Mouse (Mus musculus) olfactory bulb, adult 2 months (tissue): ENCODE data around the gene Nosip. TPM values are rescaled to one million over a fixed set of nuclear protein-coding genes. Genes with fewer than 3 reads are reported as not detected.
"Not testable (repeated sequence)": the region's sequence is repeated elsewhere in the genome, so short reads cannot be mapped to it uniquely, and the experiment has no call there.

Experiments used
- H3K27ac ChIP-seq: fragments of 200-500 bp; 2 replicates; pipeline ENCODE4 v1.5.1; 2012; ENCODE audit warnings: low read depth, low read length; ENCODE audit not compliant: insufficient read depth
- H3K4me1 ChIP-seq: fragments of 200-500 bp; 2 replicates; pipeline ENCODE4 v1.6.1; 2012; ENCODE audit warnings: low read length; ENCODE audit not compliant: control insufficient read depth, insufficient read depth
- H3K4me3 ChIP-seq: fragments of 200-500 bp; 2 replicates; pipeline ENCODE4 v1.5.1; 2012; ENCODE audit warnings: mild to moderate bottlenecking, low read depth, low read length, moderate library complexity; ENCODE audit not compliant: insufficient read depth
- CTCF ChIP-seq: fragments of 200-500 bp; IDR thresholded peaks from 2 replicates; pipeline ENCODE4 v1.5.1; 2012; ENCODE audit warnings: low read depth, mild to moderate bottlenecking, low read length, moderate library complexity; ENCODE audit not compliant: insufficient read depth
- POLR2A ChIP-seq: fragments of 200-500 bp; IDR thresholded peaks from 2 replicates; pipeline ENCODE4 v1.6.1; 2012; ENCODE audit warnings: mild to moderate bottlenecking, low read depth, low read length, moderate library complexity; ENCODE audit not compliant: insufficient read depth
- WGBS: fragments of 180-500 bp; shearing (Covaris S2); methylation state at CpG from one replicate; pipeline ENCODE4 v1.1.7; 2018; 5-methylcytosine and 5-hydroxymethylcytosine counted together
- polyA plus RNA-seq: library from polyadenylated mRNA; stranded (reverse); fragments of >200 nt; gene quantifications from 2 replicates; pipeline ENCODE4 v1.2.4, GENCODE M21; 2012; ENCODE audit warnings: low replicate concordance; ENCODE audit not compliant: missing spikeins, insufficient read depth, insufficient read length

Nosip gene
- polyA plus RNA-seq, 1 experiment, result not detected

DNA sequence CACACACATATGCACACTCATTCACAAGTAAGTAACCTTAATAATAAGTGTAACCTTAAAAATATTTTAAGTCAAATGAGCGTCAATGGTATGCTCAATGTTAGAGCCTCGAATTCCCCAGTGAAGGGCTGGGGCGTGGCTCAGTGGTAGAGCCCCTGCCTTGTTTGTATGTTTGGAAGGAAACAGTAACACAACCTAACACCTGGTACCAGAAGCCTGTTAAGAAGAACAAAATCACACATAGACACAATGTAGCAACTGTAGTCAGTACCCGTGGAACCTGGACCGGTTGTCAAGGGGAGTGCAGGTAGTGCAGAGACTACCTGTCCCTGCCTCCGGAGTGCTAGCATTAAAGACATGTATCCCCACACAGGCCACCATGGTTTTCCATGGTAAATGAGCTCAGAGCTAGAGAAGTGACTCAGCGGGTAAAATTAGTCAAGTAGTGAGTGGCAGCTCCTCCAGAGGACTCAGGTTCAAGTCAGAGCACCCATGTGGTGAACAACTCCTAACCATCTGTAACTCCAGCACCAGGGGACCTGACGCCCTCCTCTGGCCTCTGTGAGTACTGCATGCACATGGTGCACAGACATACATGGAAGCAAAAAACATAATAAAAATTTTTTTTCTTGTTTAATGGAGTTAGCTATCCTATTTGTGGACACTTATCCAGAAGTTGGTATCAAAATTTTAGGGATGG, 36.5 kb downstream of the Nosip start:
- WGBS, result 88% methylated on average over 8 of the region's 8 CpGs
- TF ChIP-seq CTCF (no peak), POLR2A (no peak)
- H3K27ac ChIP-seq, result no peak overlapping the region

DNA sequence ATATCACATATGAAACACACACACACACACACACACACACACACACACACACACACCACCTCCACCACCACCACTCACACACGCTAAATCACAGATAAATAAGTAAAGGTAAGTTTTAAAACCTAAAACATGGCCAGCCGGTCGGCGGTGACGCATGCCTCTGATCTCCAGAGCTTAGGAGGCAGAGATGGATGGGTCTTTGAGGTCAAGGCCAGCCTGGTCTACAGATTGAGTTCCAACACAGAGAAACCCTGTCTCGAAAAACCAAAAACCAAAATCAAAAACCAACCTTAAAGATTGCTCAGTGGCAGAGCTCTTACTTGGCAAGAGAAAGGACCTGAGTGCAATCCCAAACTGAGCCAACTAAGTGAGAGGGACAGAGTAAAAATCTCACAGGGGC, 37.8 kb downstream of the Nosip start:
- TF ChIP-seq CTCF, result no peak
- no peak for TF ChIP-seq POLR2A
- H3K4me1 ChIP-seq, result peaks cover 6% of the 10 kb centered on the region; the same call in 1 of the 2 replicates
- H3K27ac ChIP-seq, result no peak overlapping the region
- H3K4me3 ChIP-seq, result no peak overlapping the region
- WGBS, result 91% methylated on average over 6 of the region's 6 CpGs

More for the DNA sequence above, 36.5 kb downstream of the Nosip start:
- Histone ChIP-seq H3K4me1 (peaks cover under 1% of the 10 kb centered on the region; the same call in 1 of the 2 replicates), H3K4me3 (no peak overlapping the region)

GRCm38 (mm10) chr7:45102441-45102840, 40.2 kb downstream of the Nosip start:
- Histone ChIP-seq H3K4me1 (peaks cover 6% of the 10 kb centered on the region; the same call in 1 of the 2 replicates), H3K27ac (no peak overlapping the region), H3K4me3 (no peak overlapping the region)
- no peak for TF ChIP-seq POLR2A
- no peak for TF ChIP-seq CTCF
- WGBS, result 82% methylated on average over 11 of the region's 11 CpGs

DNA sequence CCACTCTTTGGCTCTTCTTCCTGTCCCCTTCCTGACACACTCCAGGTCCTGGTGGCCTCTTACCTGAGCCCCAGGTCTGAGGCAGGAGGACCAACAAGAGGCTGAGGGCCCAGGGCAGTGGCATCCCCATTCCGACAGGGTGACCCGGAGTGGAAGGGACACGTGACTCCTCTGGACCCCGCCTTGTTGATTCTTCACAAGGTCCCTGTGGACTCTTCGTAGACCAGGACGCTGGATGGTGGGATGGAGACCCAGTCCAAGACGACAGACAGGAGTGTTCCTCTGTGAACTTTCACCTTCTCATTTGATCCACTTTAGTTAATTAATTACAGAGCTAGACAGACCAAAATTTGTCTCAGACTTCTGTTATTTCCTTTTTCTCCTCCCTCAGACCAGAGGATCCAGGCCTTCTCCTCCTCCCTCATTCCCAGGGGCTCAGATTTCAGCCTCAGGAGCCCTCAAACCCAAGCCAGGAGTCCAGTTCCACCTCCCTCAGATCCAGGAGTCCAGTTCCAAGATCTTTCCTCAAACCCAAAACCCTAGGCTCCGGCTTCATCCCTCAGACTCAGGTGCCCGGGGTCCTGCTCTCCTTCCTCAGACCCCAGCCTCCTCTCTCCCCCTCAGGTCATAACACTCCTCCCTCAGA, 40.8 kb downstream of the Nosip start:
- peaks cover 6% of the 10 kb centered on the region; the same call in 1 of the 2 replicates for H3K4me1 ChIP-seq
- TF ChIP-seq POLR2A (no peak), CTCF (no peak)
- peak overlapping the region; percentile 35 for H3K4me3 ChIP-seq
- WGBS, result 80% methylated on average over 9 of the region's 9 CpGs
- H3K27ac ChIP-seq, result 0 out of 2 replicates have a peak overlapping the region, but pooled peaks have one; percentile 31

DNA sequence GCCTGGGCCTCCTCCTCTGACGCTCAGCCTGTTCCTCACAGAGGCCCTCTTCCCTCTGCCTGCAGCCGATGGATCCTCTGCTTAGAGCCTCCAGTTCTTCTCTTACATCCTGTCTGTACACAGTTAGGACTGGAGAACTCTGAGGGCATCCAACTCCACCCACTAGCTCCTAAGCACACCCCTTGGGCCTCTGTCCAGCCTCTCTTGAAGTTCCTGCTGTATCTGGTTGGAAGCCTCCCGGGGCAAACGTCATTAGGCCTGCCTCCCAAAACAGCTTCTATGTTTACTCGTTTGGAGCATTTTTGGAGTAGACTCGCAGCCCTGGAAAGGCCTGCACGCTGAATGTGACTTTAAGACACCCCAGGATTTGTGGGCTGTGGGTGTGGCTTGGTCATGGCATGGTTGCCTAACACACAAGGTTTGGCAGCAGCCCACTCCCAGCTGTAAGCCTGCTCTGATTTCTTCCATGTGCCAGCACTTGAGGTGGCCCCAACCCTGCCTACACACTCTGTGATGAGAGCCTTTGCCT, 41.5 kb downstream of the Nosip start, which contains the start of gene Fcgrt:
Fcgrt (minus strand) TSS at position 200 of the 529 bp plus-strand sequence.
- H3K27ac ChIP-seq, result 0 out of 2 replicates have a peak within 1 kb of the TSS, but pooled peaks have one; percentile 31
- peaks cover 6% of the 10 kb centered on the region; the same call in 1 of the 2 replicates for H3K4me1 ChIP-seq
- TF ChIP-seq POLR2A, result no peak
- no peak for TF ChIP-seq CTCF
- H3K4me3 ChIP-seq, result peak within 1 kb of the TSS; percentile 35
- 46% methylated on average over 7 of the region's 7 CpGs for WGBS

DNA sequence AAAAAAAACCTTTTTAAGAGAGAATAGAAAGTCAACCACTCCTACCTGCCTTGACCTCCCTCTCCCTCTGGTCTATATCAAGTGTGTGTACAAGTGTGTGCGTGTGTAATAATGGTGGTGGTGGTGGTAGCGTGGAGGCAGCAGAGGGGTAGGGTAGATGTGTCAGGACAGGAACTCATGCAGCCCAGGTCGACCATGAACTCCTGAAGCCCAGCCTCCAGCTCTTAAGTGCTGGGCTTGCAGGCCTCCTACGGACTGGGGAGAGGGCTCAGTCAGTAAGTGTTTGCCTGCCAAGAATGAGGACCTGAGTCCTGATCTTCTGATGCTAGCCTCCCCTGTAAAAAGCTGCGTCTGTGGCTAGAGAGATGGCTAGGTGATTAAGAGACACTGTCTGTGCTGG, 42.7 kb downstream of the Nosip start:
- TF ChIP-seq POLR2A (no peak), CTCF (no peak)
- Histone ChIP-seq H3K4me1 (peaks cover 6% of the 10 kb centered on the region; the same call in 1 of the 2 replicates), H3K4me3 (no peak overlapping the region), H3K27ac (no peak overlapping the region)
- 82% methylated on average over 5 of the region's 5 CpGs for WGBS

DNA sequence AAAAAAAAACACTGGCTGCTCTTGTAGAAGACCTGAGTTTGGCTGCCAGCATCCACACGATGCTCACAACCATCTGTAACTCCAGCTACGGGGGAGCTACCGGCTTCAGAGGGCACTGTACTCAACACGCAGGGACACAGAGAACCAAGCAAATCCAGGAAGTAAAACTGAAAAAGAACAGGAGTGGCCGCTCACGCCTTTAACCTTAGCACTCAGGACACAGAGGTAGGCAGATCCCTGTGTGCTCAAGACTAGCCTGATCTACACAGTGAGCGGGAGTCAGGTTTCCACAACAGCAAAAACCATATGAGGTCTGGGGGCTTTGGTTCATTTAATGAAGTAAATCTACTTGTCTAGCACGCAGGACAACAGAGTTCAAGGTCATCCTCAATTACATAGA, 43.3 kb downstream of the Nosip start:
- peaks cover 6% of the 10 kb centered on the region; the same call in 1 of the 2 replicates for H3K4me1 ChIP-seq
- no peak overlapping the region for H3K4me3 ChIP-seq
- no peak for TF ChIP-seq POLR2A
- no peak for TF ChIP-seq CTCF
- no peak overlapping the region for H3K27ac ChIP-seq
- WGBS, result 88% methylated on average over 8 of the region's 8 CpGs

DNA sequence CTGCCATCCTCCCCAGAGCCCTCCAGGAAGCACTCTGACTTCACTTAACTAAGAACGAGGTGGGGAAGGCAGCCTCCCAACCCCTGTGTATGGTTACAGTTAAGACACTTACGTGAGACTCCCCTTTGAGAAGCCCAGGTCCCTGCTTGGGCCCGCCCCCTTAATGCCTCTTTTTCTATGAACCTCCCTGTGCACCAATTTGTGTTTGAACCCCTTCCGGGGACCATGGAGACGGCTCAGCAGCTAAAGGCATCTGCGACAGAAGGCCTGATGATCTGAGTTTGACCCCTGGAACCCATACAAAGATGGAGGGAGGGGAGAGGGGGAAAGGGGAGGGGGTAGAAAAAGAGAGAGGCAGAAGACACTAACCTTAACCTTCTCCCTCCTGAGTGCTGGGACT, 44.2 kb downstream of the Nosip start:
- no peak overlapping the region for H3K4me3 ChIP-seq
- no peak for TF ChIP-seq CTCF
- no peak for TF ChIP-seq POLR2A
- H3K27ac ChIP-seq, result no peak overlapping the region
- peaks cover 6% of the 10 kb centered on the region; the same call in 1 of the 2 replicates for H3K4me1 ChIP-seq
- 68% methylated on average over 6 of the region's 6 CpGs for WGBS

- WGBS, result 71% methylated on average over 5 of the region's 5 CpGs
- TF ChIP-seq CTCF, result no peak
- TF ChIP-seq POLR2A, result no peak
- Histone ChIP-seq H3K4me1 (peaks cover 6% of the 10 kb centered on the region; the same call in 1 of the 2 replicates), H3K4me3 (no peak overlapping the region), H3K27ac (no peak overlapping the region)
These were observed 44.9 kb downstream of the Nosip start for GRCm38 (mm10) chr7:45107052-45107645.

GRCm38 (mm10) chr7:45110089-45110488, 47.9 kb downstream of the Nosip start:
- not testable (repeated sequence) for H3K4me3 ChIP-seq, H3K4me1 ChIP-seq, H3K27ac ChIP-seq
- WGBS, result 91% methylated on average over 4 of the region's 4 CpGs
